Mouse (Mus musculus) limb, embryonic 11.5 days (tissue): Measurements from ENCODE around the gene Tnrc6a. TPM values are rescaled to one million over a fixed set of nuclear protein-coding genes. Genes with fewer than 3 reads are reported as not detected.

Experiments used
- ATAC-seq: fragments of 200-750 bp; cut with Nextera tagmentation; 2 replicates; pipeline ENCODE4 v1.8.0; 2017; ENCODE audit warnings: low read depth; ENCODE audit not compliant: insufficient number of reproducible peaks, low FRiP score, low TSS enrichment
- DNase-seq: peaks from one replicate; pipeline ENCODE4 v3.0.0-alpha.2; 2015; ENCODE audit warnings: low spot score
- H3K27ac ChIP-seq: fragments of 300-500 bp; sonication (generic); replicated peaks from 2 replicates; pipeline ENCODE4 v1.5.1; 2014; ENCODE audit warnings: low read depth, mild to moderate bottlenecking, low read length
- H3K27me3 ChIP-seq: fragments of 300-500 bp; sonication (generic); 2 replicates; pipeline ENCODE4 v1.6.1; 2014; ENCODE audit warnings: mild to moderate bottlenecking, low read length, mixed read lengths; ENCODE audit not compliant: control insufficient read depth, insufficient read depth
- H3K36me3 ChIP-seq: fragments of 300-500 bp; sonication (generic); 2 replicates; pipeline ENCODE4 v1.6.1; 2014; ENCODE audit warnings: mild to moderate bottlenecking, low read length, moderate library complexity, mixed read lengths; ENCODE audit not compliant: control insufficient read depth, insufficient read depth
- H3K4me1 ChIP-seq: fragments of 300-500 bp; sonication (generic); 2 replicates; pipeline ENCODE4 v1.6.1; 2014; ENCODE audit warnings: low read length, mixed read lengths; ENCODE audit not compliant: control insufficient read depth, insufficient read depth
- H3K4me2 ChIP-seq: fragments of 300-500 bp; sonication (generic); 2 replicates; pipeline ENCODE4 v1.6.1; 2014; ENCODE audit warnings: low read depth, mild to moderate bottlenecking, moderate library complexity; ENCODE audit not compliant: severe bottlenecking
- H3K4me3 ChIP-seq: fragments of 300-500 bp; sonication (generic); 2 replicates; pipeline ENCODE4 v1.5.1; 2014; ENCODE audit warnings: low read depth, low read length
- H3K9ac ChIP-seq: fragments of 300-500 bp; sonication (generic); 2 replicates; pipeline ENCODE4 v1.6.1; 2014; ENCODE audit warnings: mild to moderate bottlenecking, low read length
- H3K9me3 ChIP-seq: fragments of 300-500 bp; sonication (generic); 2 replicates; pipeline ENCODE4 v1.6.1; 2016; ENCODE audit warnings: low read length; ENCODE audit not compliant: control insufficient read depth
- WGBS: fragments of 180-500 bp; shearing (Covaris S2); extraction: QIAGEN DNeasy Blood & Tissue Kit; methylation state at CpG from one replicate; pipeline ENCODE4 v1.1.7; 2014; 5-methylcytosine and 5-hydroxymethylcytosine counted together
- polyA plus RNA-seq: library from polyadenylated mRNA; unstranded; fragments of >200 nt; fragmentation: Nextera tagmentation; extraction: Ambion mirVana; gene quantifications from 2 replicates; pipeline ENCODE4 v1.2.1, GENCODE M21; 2014

The Tnrc6a gene
- polyA plus RNA-seq, 1 experiment from 2014 or later: 70.0 TPM

- Histone ChIP-seq H3K27ac (no peak overlapping the region), H3K9ac (no peak overlapping the region), H3K9me3 (no peaks in the 10 kb centered on the region), H3K4me3 (no peak overlapping the region), H3K4me2 (no peak overlapping the region), H3K27me3 (no peaks in the 10 kb centered on the region), H3K36me3 (peaks cover 46% of the 10 kb centered on the region), H3K4me1 (no peaks in the 10 kb centered on the region)
- 90% methylated on average over 4 of the region's 4 CpGs for WGBS
- DNase-seq (no peak), ATAC-seq (no peak)
Observed at GRCm38 (mm10) chr7:123187246-123187645, 63.6 kb downstream of the Tnrc6a start.

DNA sequence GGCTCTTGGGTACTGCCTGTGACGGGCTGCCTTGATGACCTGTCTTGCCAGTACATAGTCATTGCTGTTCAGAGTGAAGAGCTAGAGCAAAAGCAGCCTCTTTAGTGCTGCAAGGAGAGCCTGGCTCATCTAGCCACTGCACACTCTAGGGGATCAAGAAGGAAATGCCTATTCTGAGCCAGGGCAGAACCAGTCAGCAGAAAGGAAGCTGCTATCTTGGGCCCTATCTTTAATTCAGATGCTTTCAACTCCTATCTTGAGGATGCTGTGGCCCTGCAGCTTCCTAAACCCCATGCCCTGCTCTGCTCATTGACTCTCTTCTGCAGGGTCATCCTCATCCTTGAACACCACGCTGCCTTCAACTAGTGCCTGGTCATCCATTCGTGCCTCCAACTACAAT, 64.8 kb downstream of the Tnrc6a start:
- Histone ChIP-seq H3K9ac (no peak overlapping the region), H3K36me3 (peaks cover 46% of the 10 kb centered on the region), H3K27ac (no peak overlapping the region), H3K27me3 (no peaks in the 10 kb centered on the region), H3K4me2 (no peak overlapping the region), H3K4me3 (no peak overlapping the region), H3K9me3 (no peaks in the 10 kb centered on the region), H3K4me1 (no peaks in the 10 kb centered on the region)
- ATAC-seq (no peak), DNase-seq (no peak)
- WGBS: 82% methylated on average over 3 of the region's 3 CpGs

- no peak overlapping the region for H3K9ac ChIP-seq
- H3K9me3 ChIP-seq: no peaks in the 10 kb centered on the region
- H3K27me3 ChIP-seq: no peaks in the 10 kb centered on the region
- 96% methylated on average over 8 of the region's 8 CpGs for WGBS
- no peak overlapping the region for H3K27ac ChIP-seq
- H3K36me3 ChIP-seq: peaks cover 40% of the 10 kb centered on the region
- ATAC-seq (no peak), DNase-seq (no peak)
- H3K4me3 ChIP-seq: no peak overlapping the region
- no peak overlapping the region for H3K4me2 ChIP-seq
- no peaks in the 10 kb centered on the region for H3K4me1 ChIP-seq
Observed at GRCm38 (mm10) chr7:123189762-123190161, 66.1 kb downstream of the Tnrc6a start.

DNA sequence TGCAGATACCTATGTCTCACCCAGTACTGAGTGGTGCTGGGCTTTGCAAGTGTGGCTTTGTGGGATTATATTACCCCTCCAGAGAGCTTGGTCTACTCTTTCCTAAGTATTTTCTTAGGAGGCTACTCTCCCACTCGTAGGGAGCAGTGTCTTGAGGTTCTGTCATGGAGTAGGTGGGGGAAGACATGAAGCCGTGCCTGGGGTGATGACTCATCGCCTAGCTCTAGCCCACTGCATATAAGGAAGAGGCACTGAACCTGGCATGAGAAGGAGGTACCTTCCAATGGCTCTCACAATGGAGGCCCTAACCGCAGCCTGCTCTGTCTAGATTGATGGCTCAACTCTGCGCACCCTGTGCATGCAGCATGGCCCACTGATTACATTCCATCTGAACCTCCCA, 68.0 kb downstream of the Tnrc6a start:
- H3K27ac ChIP-seq: no peak overlapping the region
- no peak overlapping the region for H3K4me3 ChIP-seq
- H3K9ac ChIP-seq: no peak overlapping the region
- no peaks in the 10 kb centered on the region for H3K9me3 ChIP-seq
- no peak for ATAC-seq
- DNase-seq: no peak
- H3K4me1 ChIP-seq: no peaks in the 10 kb centered on the region
- H3K36me3 ChIP-seq: peaks cover 37% of the 10 kb centered on the region
- WGBS: 96% methylated on average over 5 of the region's 5 CpGs
- no peaks in the 10 kb centered on the region for H3K27me3 ChIP-seq
- no peak overlapping the region for H3K4me2 ChIP-seq

DNA sequence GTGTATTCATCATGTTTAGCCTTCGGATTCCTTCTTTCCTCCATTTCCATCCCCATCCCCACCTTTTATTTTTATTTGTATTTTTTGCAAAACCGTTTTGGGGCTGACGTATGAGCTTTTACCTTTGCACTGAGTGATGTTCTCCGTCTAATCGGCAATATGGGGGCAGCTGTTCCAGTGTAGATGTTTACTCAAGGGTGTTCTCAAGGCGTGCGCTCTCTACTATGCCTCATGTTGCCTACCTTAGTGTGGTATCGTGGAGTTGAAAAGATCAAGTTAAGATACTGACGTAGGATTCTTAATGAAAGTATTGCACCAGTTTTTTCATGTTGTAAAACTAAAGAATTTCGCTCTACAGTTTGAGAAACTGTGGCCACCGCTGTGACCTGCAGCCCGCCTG, 69.5 kb downstream of the Tnrc6a start:
- ATAC-seq: no peak
- Histone ChIP-seq H3K9ac (no peak overlapping the region), H3K27ac (no peak overlapping the region), H3K4me1 (no peaks in the 10 kb centered on the region), H3K9me3 (no peaks in the 10 kb centered on the region), H3K36me3 (peaks cover 29% of the 10 kb centered on the region), H3K27me3 (no peaks in the 10 kb centered on the region), H3K4me3 (no peak overlapping the region), H3K4me2 (no peak overlapping the region)
- no peak for DNase-seq
- 97% methylated on average over 12 of the region's 12 CpGs for WGBS

DNA sequence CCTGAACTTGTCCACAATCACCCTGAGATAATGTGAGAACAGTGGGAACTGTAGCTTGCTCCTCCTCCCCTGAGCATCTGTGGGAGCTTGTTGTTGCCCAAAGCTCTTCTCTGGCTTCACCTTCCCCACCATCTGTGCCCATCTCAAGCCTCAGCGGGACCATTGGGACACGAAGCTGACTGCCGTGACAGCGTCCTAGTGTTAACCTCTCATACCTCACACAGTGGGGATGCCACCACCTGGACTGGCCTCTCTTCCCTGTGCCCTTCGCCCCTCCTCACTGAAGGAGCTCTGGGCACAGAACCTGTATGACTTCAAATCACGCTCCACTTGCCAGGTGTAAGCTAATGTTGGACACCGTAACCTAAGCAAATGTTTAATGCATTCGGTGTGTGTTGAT, 71.0 kb downstream of the Tnrc6a start:
- Histone ChIP-seq H3K4me3 (no peak overlapping the region), H3K9me3 (no peaks in the 10 kb centered on the region), H3K27me3 (no peaks in the 10 kb centered on the region), H3K9ac (no peak overlapping the region), H3K4me1 (no peaks in the 10 kb centered on the region), H3K36me3 (peaks cover 17% of the 10 kb centered on the region; the same call in 1 of the 2 replicates), H3K27ac (no peak overlapping the region), H3K4me2 (no peak overlapping the region)
- DNase-seq (no peak), ATAC-seq (no peak)
- 94% methylated on average over 8 of the region's 8 CpGs for WGBS

GRCm38 (mm10) chr7:123196432-123196831, 72.7 kb downstream of the Tnrc6a start:
- Histone ChIP-seq H3K4me1 (no peaks in the 10 kb centered on the region), H3K27me3 (no peaks in the 10 kb centered on the region), H3K9ac (no peak overlapping the region), H3K4me2 (no peak overlapping the region), H3K36me3 (peaks cover 9% of the 10 kb centered on the region; the same call in 1 of the 2 replicates), H3K9me3 (no peaks in the 10 kb centered on the region), H3K27ac (no peak overlapping the region), H3K4me3 (no peak overlapping the region)
- 87% methylated on average over 5 of the region's 5 CpGs for WGBS
- DNase-seq: no peak
- ATAC-seq: no peak

DNA sequence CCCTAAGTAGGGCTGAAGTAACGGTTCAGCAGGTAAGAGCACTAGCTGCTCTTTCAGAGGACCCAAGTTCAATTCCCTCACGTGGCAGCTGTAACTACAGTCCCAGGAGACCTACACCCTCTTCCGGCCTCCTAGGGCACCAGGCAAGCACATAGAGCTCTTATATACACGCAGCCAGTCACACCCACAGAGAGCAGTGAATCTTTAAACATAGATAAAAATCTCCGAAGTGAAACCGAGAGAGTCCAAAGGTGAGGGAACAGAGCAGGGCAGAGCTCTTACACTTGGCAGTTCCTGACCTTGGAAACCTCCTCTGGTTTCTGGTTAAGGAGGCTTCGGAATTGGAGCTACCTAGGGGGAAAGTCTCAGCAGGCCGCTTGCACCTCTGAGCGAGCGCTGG, 75.0 kb downstream of the Tnrc6a start:
- no peak overlapping the region for H3K4me3 ChIP-seq
- no peak overlapping the region for H3K4me2 ChIP-seq
- no peaks in the 10 kb centered on the region for H3K9me3 ChIP-seq
- WGBS: 82% methylated on average over 10 of the region's 10 CpGs
- H3K36me3 ChIP-seq: peaks cover 3% of the 10 kb centered on the region; the same call in 1 of the 2 replicates
- no peaks in the 10 kb centered on the region for H3K4me1 ChIP-seq
- ATAC-seq: no peak
- H3K27me3 ChIP-seq: no peaks in the 10 kb centered on the region
- no peak overlapping the region for H3K9ac ChIP-seq
- DNase-seq: no peak
- no peak overlapping the region for H3K27ac ChIP-seq

GRCm38 (mm10) chr7:123199151-123199550, 75.5 kb downstream of the Tnrc6a start:
- no peak overlapping the region for H3K27ac ChIP-seq
- ATAC-seq (no peak), DNase-seq (no peak)
- no peaks in the 10 kb centered on the region for H3K4me1 ChIP-seq
- H3K4me2 ChIP-seq: no peak overlapping the region
- WGBS: 80% methylated on average over 3 of the region's 3 CpGs
- H3K36me3 ChIP-seq: peaks cover 3% of the 10 kb centered on the region; the same call in 1 of the 2 replicates
- H3K9ac ChIP-seq: no peak overlapping the region
- H3K4me3 ChIP-seq: no peak overlapping the region
- H3K9me3 ChIP-seq: no peaks in the 10 kb centered on the region
- H3K27me3 ChIP-seq: no peaks in the 10 kb centered on the region
